In genomic region chr6:146079734-146080443, GRCm38 (mm10) we compare ENCODE assay signal across 9 mouse cellular contexts.
DNase-seq lines count a peak whose midpoint lies in the region.
"Had no signal": no experiment of that assay in that cellular context is flagged by ENCODE, and none has a peak within 500 bp of the region (broad histone marks: within the 10 kb centered on the region; RNA-seq: fewer than 3 reads in every experiment).

No protein-coding gene starts in this region.

- no peaks in the 10 kb centered on the region for H3K9me3 ChIP-seq in heart, embryonic 10.5 days
- H3K9me3 ChIP-seq in limb, embryonic 10.5 days (replicated peaks): no peaks in the 10 kb centered on the region
- H3K9me3 ChIP-seq: liver, embryonic 15.5 days had no signal

- peaks cover 32% of the 10 kb centered on the region for H3K4me1 ChIP-seq in heart, embryonic 10.5 days
- H3K4me1 ChIP-seq in limb, embryonic 10.5 days: peaks cover 34% of the 10 kb centered on the region
- H3K4me1 ChIP-seq: liver, embryonic 15.5 days had no signal

- no peak for DNase-seq in heart, embryonic 10.5 days (ENCODE audit: low spot score)
- DNase-seq in heart, postnatal 14 days: no peak
- DNase-seq in 416B (ENCODE audit: low read depth) (peak; percentile 67), ZHBTc4 (ENCODE audit: low read depth, low spot score) (peak; percentile 19)
- peak; percentile 28 for DNase-seq in limb, embryonic 10.5 days (ENCODE audit: low spot score)
- no peak for DNase-seq in left cerebral cortex, adult 11 months (ENCODE audit: low spot score)
- no peak for DNase-seq in kidney, adult 18-20 months
- DNase-seq in kidney, adult 8-10 months: no peak

- peak overlapping the region; percentile 82 for H3K27ac ChIP-seq in heart, embryonic 10.5 days
- H3K27ac ChIP-seq in limb, embryonic 10.5 days: peak overlapping the region; percentile 42
- H3K27ac ChIP-seq: liver, embryonic 15.5 days had no signal

- no peak overlapping the region for H3K4me3 ChIP-seq in heart, embryonic 10.5 days
- H3K4me3 ChIP-seq in limb, embryonic 10.5 days: no peak overlapping the region
- H3K4me3 ChIP-seq: liver, embryonic 15.5 days had no signal

- H3K36me3 ChIP-seq in heart, embryonic 10.5 days: no peaks in the 10 kb centered on the region
- H3K36me3 ChIP-seq in limb, embryonic 10.5 days: no peaks in the 10 kb centered on the region
- H3K36me3 ChIP-seq: liver, embryonic 15.5 days had no signal

- 43% methylated on average over 3 of the region's 3 CpGs for WGBS in heart, embryonic 10.5 days
- WGBS in limb, embryonic 10.5 days: 63% methylated on average over 3 of the region's 3 CpGs

- no peaks in the 10 kb centered on the region for H3K27me3 ChIP-seq in heart, embryonic 10.5 days (ENCODE audit: insufficient read depth, poor library complexity, severe bottlenecking)
- H3K27me3 ChIP-seq in limb, embryonic 10.5 days (ENCODE audit: low read depth, poor library complexity, severe bottlenecking): no peaks in the 10 kb centered on the region
- H3K27me3 ChIP-seq: liver, embryonic 15.5 days had no signal

- intact Hi-C loops in heart, postnatal 14 days (cut with DNase I): no loop called here

Comparison
In these comparisons a context has a peak if more than half of its experiments do, and no peak if none do; other contexts are left out.
1. DNase-seq: peak in 416B (single experiment), ZHBTc4 (single experiment) and limb, embryonic 10.5 days (single experiment); none in heart, embryonic 10.5 days (single experiment), heart, postnatal 14 days (0 of 2), left cerebral cortex, adult 11 months (single experiment), kidney, adult 18-20 months (single experiment) and kidney, adult 8-10 months (0 of 2).